Mouse (Mus musculus): ENCODE results near the gene Glrx5. TPM values are rescaled to one million over a fixed set of nuclear protein-coding genes. Genes with fewer than 3 reads are reported as not detected.

The Glrx5 gene
- polyA plus RNA-seq, 1 experiment, result 92.2 TPM

DNA sequence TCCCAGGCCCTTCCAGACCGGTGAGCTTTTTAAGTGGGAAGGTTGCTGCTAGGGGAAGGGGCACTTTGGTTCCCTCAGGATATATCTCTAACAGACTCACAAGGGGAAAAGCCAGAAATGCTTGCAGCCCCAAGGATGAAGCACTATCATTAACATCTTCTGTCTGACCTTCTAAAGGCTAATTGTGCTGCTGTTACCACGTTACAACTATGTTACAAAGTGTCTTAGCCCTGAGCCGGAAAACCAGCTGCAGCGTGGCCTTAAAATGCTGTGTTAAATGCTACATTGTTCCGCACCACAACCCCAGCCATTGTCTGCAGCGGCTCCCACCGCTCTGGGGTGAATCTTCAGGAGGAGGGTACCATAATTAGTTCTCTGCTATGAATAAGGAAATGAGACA, 44.6 kb upstream of the Glrx5 start:
- Histone ChIP-seq H3K27me3 (ENCODE audit: control insufficient read depth, insufficient read depth, insufficient read length) (no peaks in the 10 kb centered on the region), H3K4me3 (ENCODE audit: insufficient read depth, poor library complexity, severe bottlenecking) (no peak overlapping the region), H3K79me2 (ENCODE audit: control insufficient read depth, insufficient read depth) (peaks cover 80% of the 10 kb centered on the region), H3K36me3 (ENCODE audit: control insufficient read depth, insufficient read depth) (peaks cover 24% of the 10 kb centered on the region), H3ac (ENCODE audit: control insufficient read depth, insufficient read length, low read depth) (no peak overlapping the region), H3K79me3 (ENCODE audit: low read depth) (peaks cover 53% of the 10 kb centered on the region)
- no peak for TF ChIP-seq MAX (IDR thresholded peaks at IDR 0.05)
- no peak for TF ChIP-seq MYOD1 (IDR thresholded peaks at IDR 0.05; ENCODE audit: control insufficient read depth, insufficient read length, low read depth)
- TF ChIP-seq FOSL1 (IDR thresholded peaks at IDR 0.05; ENCODE audit: insufficient read depth, low read length, poor library complexity, severe bottlenecking), result no peak
- TF ChIP-seq CTCF (IDR thresholded peaks at IDR 0.05; ENCODE audit: control insufficient read depth, insufficient read depth, insufficient read length), result no peak
- TF ChIP-seq MYOG (IDR thresholded peaks at IDR 0.05; ENCODE audit: control insufficient read depth, extremely low read depth, insufficient read length), result no peak
- no peak for TF ChIP-seq USF1 (IDR thresholded peaks at IDR 0.05; ENCODE audit: low read depth)
- no peak for TF ChIP-seq CEBPB (IDR thresholded peaks at IDR 0.05; ENCODE audit: low read depth)

DNA sequence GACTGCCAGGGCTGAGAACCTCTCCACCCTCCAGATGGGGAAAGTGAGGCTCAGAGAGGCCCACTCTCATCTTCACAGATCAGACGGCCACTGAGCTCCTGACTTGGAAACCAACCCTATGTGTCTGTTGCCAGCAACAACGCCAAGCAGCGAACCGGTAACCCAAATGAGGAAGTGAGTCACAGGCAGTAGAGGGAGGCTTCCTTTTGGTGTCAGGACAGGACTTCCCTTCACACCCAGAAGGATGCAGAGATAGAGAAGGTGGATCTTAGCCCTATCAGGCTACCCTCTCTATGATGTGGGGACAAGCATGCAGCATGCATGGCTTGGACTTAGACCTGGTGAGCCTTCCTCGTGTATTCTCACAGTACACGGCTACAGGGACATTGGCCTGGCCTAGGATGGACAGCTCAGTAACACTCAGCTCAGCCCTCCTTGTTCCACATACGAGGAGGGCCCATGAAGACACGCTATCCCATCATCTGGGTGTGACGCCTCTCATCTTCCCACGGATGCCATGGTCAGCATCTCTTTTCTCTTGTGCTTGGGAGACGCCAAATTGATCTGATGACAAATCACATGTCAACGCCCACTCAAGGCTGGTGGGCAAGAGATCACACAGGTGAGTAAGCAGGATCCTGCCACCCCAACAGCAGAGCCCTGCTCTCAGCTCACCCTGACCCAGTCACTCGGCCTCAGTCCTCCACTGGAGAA, 41.6 kb upstream of the Glrx5 start:
- Histone ChIP-seq H3ac (ENCODE audit: control insufficient read depth, insufficient read length, low read depth) (no peak overlapping the region), H3K79me3 (ENCODE audit: low read depth) (peaks cover 56% of the 10 kb centered on the region), H3K79me2 (ENCODE audit: control insufficient read depth, insufficient read depth) (peaks cover 82% of the 10 kb centered on the region), H3K36me3 (ENCODE audit: control insufficient read depth, insufficient read depth) (peaks cover 17% of the 10 kb centered on the region), H3K27me3 (ENCODE audit: control insufficient read depth, insufficient read depth, insufficient read length) (no peaks in the 10 kb centered on the region), H3K4me3 (ENCODE audit: insufficient read depth, poor library complexity, severe bottlenecking) (no peak overlapping the region)
- TF ChIP-seq CTCF (IDR thresholded peaks at IDR 0.05; ENCODE audit: control insufficient read depth, insufficient read depth, insufficient read length), result no peak
- no peak for TF ChIP-seq FOSL1 (IDR thresholded peaks at IDR 0.05; ENCODE audit: insufficient read depth, low read length, poor library complexity, severe bottlenecking)
- TF ChIP-seq MAX (IDR thresholded peaks at IDR 0.05), result no peak
- TF ChIP-seq CEBPB (IDR thresholded peaks at IDR 0.05; ENCODE audit: low read depth), result no peak
- no peak for TF ChIP-seq USF1 (IDR thresholded peaks at IDR 0.05; ENCODE audit: low read depth)
- TF ChIP-seq MYOG (IDR thresholded peaks at IDR 0.05; ENCODE audit: control insufficient read depth, extremely low read depth, insufficient read length), result no peak
- no peak for TF ChIP-seq MYOD1 (IDR thresholded peaks at IDR 0.05; ENCODE audit: control insufficient read depth, insufficient read length, low read depth)

DNA sequence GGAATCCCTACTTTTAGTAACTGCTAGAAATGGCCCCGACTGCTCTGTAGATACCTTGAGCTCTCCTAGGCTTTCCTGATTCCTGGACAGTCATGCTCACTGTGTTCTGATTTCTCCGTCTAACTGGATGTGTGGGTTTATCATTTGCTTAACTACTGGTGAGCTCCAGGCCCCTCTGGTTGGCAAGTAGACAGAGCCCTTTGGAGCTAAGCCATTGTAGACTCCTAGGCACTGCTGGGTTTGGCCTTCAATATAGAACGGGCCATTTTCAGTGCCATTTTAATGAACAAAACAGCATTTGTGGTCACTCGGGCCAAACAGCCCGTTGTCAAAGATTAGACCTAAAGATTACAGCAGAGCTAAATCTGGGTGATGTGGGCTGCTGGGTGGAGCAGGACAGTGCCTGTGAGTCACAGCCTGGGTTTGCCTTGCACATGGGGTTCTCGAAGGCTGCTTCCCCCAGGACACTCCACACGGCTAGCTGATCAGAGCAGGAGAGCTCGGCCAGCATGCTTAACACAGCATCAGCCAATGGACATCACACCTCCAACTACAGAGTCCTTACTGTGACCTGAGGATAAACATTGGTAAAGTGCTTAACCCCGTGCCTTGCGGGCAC, 40.3 kb upstream of the Glrx5 start:
- Histone ChIP-seq H3K79me2 (ENCODE audit: control insufficient read depth, insufficient read depth) (peaks cover 82% of the 10 kb centered on the region), H3K4me3 (ENCODE audit: insufficient read depth, poor library complexity, severe bottlenecking) (no peak overlapping the region), H3ac (ENCODE audit: control insufficient read depth, insufficient read length, low read depth) (peak overlapping the region; percentile 38), H3K27me3 (ENCODE audit: control insufficient read depth, insufficient read depth, insufficient read length) (no peaks in the 10 kb centered on the region), H3K79me3 (ENCODE audit: low read depth) (peaks cover 54% of the 10 kb centered on the region), H3K36me3 (ENCODE audit: control insufficient read depth, insufficient read depth) (peaks cover 23% of the 10 kb centered on the region)
- peak; percentile 47 for TF ChIP-seq MYOD1 (IDR thresholded peaks at IDR 0.05; ENCODE audit: control insufficient read depth, insufficient read length, low read depth)
- no peak for TF ChIP-seq CTCF (IDR thresholded peaks at IDR 0.05; ENCODE audit: control insufficient read depth, insufficient read depth, insufficient read length)
- peak; percentile 78 for TF ChIP-seq MAX (IDR thresholded peaks at IDR 0.05)
- TF ChIP-seq USF1 (IDR thresholded peaks at IDR 0.05; ENCODE audit: low read depth), result no peak
- no peak for TF ChIP-seq CEBPB (IDR thresholded peaks at IDR 0.05; ENCODE audit: low read depth)
- no peak for TF ChIP-seq MYOG (IDR thresholded peaks at IDR 0.05; ENCODE audit: control insufficient read depth, extremely low read depth, insufficient read length)
- peak; percentile 5 for TF ChIP-seq FOSL1 (IDR thresholded peaks at IDR 0.05; ENCODE audit: insufficient read depth, low read length, poor library complexity, severe bottlenecking)

DNA sequence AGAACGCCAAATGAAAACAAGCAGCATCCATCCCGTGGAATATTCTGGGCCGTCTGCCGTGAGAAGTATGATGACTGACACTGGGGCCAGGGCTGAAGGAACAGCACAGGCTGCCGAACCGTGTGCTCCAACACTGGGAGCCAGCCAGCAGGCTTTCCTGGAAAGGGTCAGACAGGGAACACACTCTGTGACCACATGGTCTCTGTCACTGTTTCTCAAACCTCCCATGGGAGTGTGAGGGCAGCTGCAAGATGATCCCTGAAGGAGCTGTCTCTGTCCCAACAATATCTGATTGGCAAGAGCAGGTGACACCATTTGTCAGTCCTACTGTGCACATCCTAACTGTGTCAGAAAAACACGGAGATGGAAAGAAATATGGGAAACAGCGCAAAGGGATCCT, 39.6 kb upstream of the Glrx5 start:
- Histone ChIP-seq H3K79me2 (ENCODE audit: control insufficient read depth, insufficient read depth) (peaks cover 82% of the 10 kb centered on the region), H3K79me3 (ENCODE audit: low read depth) (peaks cover 54% of the 10 kb centered on the region), H3K4me3 (ENCODE audit: insufficient read depth, poor library complexity, severe bottlenecking) (no peak overlapping the region), H3K27me3 (ENCODE audit: control insufficient read depth, insufficient read depth, insufficient read length) (no peaks in the 10 kb centered on the region), H3K36me3 (ENCODE audit: control insufficient read depth, insufficient read depth) (peaks cover 17% of the 10 kb centered on the region), H3ac (ENCODE audit: control insufficient read depth, insufficient read length, low read depth) (peak overlapping the region; percentile 38)
- TF ChIP-seq MYOG (IDR thresholded peaks at IDR 0.05; ENCODE audit: control insufficient read depth, extremely low read depth, insufficient read length) (no peak), FOSL1 (IDR thresholded peaks at IDR 0.05; ENCODE audit: insufficient read depth, low read length, poor library complexity, severe bottlenecking) (no peak), CTCF (IDR thresholded peaks at IDR 0.05; ENCODE audit: control insufficient read depth, insufficient read depth, insufficient read length) (no peak), USF1 (IDR thresholded peaks at IDR 0.05; ENCODE audit: low read depth) (peak; percentile 53), CEBPB (IDR thresholded peaks at IDR 0.05; ENCODE audit: low read depth) (no peak), MAX (IDR thresholded peaks at IDR 0.05) (no peak), MYOD1 (IDR thresholded peaks at IDR 0.05; ENCODE audit: control insufficient read depth, insufficient read length, low read depth) (peak; percentile 100)

DNA sequence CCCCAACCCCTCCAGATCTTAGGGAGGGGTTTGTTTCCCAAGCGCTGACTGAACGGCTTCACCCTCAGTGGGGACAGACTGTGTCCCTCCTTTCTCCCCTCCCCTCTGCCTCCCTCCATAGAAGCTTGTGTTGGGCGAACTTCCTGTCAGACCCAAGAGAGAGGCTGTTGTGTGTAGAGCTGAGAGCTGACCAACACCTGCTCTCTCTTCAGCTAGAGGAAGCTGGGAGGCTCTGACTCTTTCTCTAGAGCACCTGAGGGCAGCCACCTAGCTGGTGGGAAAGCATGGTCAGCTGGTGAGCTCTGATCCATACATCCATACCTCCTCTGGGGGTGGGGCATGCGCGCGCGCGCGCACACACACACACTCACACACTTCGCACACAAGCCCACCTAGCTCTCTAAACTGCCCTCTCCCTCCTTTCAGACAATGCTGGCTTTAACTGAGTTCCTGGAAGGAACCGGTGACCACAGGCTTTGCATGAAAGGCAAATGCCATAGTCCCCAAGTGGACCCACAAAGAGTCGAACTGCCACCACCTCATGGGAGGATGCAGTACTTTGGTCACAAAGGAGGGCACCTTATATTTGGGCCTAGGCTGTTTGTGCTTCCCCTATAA, 37.1 kb upstream of the Glrx5 start:
- H3K36me3 ChIP-seq (ENCODE audit: control insufficient read depth, insufficient read depth), result peaks cover 12% of the 10 kb centered on the region
- no peaks in the 10 kb centered on the region for H3K27me3 ChIP-seq (ENCODE audit: control insufficient read depth, insufficient read depth, insufficient read length)
- no peak for TF ChIP-seq MYOD1 (IDR thresholded peaks at IDR 0.05; ENCODE audit: control insufficient read depth, insufficient read length, low read depth)
- no peak for TF ChIP-seq CEBPB (IDR thresholded peaks at IDR 0.05; ENCODE audit: low read depth)
- no peak for TF ChIP-seq MAX (IDR thresholded peaks at IDR 0.05)
- no peak for TF ChIP-seq MYOG (IDR thresholded peaks at IDR 0.05; ENCODE audit: control insufficient read depth, extremely low read depth, insufficient read length)
- TF ChIP-seq CTCF (IDR thresholded peaks at IDR 0.05; ENCODE audit: control insufficient read depth, insufficient read depth, insufficient read length), result no peak
- no peak for TF ChIP-seq USF1 (IDR thresholded peaks at IDR 0.05; ENCODE audit: low read depth)
- TF ChIP-seq FOSL1 (IDR thresholded peaks at IDR 0.05; ENCODE audit: insufficient read depth, low read length, poor library complexity, severe bottlenecking), result no peak
- peaks cover 58% of the 10 kb centered on the region for H3K79me3 ChIP-seq (ENCODE audit: low read depth)
- H3K4me3 ChIP-seq (ENCODE audit: insufficient read depth, poor library complexity, severe bottlenecking), result no peak overlapping the region
- peaks cover 82% of the 10 kb centered on the region for H3K79me2 ChIP-seq (ENCODE audit: control insufficient read depth, insufficient read depth)
- no peak overlapping the region for H3ac ChIP-seq (ENCODE audit: control insufficient read depth, insufficient read length, low read depth)
